14 mouse cellular contexts compared by ENCODE assay signal in genomic region chr17:80174699-80175385, GRCm38 (mm10). TPM values are rescaled to one million over a fixed set of nuclear protein-coding genes. Genes with fewer than 3 reads are reported as not detected.
DNase-seq lines count a peak whose midpoint lies in the region; ATAC-seq lines count a peak whose summit lies in the region.
"Had no signal": no experiment of that assay in that cellular context is flagged by ENCODE, and none has a peak within 500 bp of the region (broad histone marks: within the 10 kb centered on the region; RNA-seq: fewer than 3 reads in every experiment).

No protein-coding gene starts in this region.

- no peaks in the 10 kb centered on the region for H3K27me3 ChIP-seq in kidney, embryonic 16.5 days (ENCODE audit: insufficient read depth, low read length)
- H3K27me3 ChIP-seq: embryonic facial prominence, embryonic 15.5 days; limb, embryonic 15.5 days had no signal

- H3K9ac ChIP-seq in kidney, embryonic 16.5 days (replicated peaks; ENCODE audit: low read length): no peak overlapping the region
- H3K9ac ChIP-seq: embryonic facial prominence, embryonic 15.5 days; limb, embryonic 15.5 days had no signal

- no peak overlapping the region for H3K4me2 ChIP-seq in kidney, embryonic 16.5 days (replicated peaks; ENCODE audit: low read depth, low read length)
- H3K4me2 ChIP-seq: embryonic facial prominence, embryonic 15.5 days; limb, embryonic 15.5 days had no signal

- DNase-seq in kidney, adult 11 months: no peak
- DNase-seq in B cell, adult 2 months: peak; percentile 33 to 44
- peak; percentile 43 for DNase-seq in T-cell, adult 2 months (ENCODE audit: low spot score)
- no peak for DNase-seq in adrenal gland, postnatal 4 days (ENCODE audit: low spot score in 2 of 2)
- no peak for DNase-seq in adrenal gland, postnatal 25 days
- DNase-seq in left cerebral cortex, adult 18-20 months (ENCODE audit: low spot score in 2 of 2): no peak
- DNase-seq: gastrocnemius, postnatal 10 days had no signal

- H3K4me1 ChIP-seq in kidney, embryonic 16.5 days (ENCODE audit: insufficient read depth, low read length): peaks cover 5% of the 10 kb centered on the region
- H3K4me1 ChIP-seq: embryonic facial prominence, embryonic 15.5 days; limb, embryonic 15.5 days had no signal

- peak; percentile 63; the same call in 1 of the 2 replicates for ATAC-seq in kidney, embryonic 16.5 days (ENCODE audit: low FRiP score, low TSS enrichment)
- ATAC-seq in megakaryocyte progenitor cell, adult 5-6 weeks (replicated peaks; ENCODE audit: poor library complexity): peak; percentile 27
- ATAC-seq: intestine, postnatal 0 days had no signal

- no peak overlapping the region for H3K4me3 ChIP-seq in kidney, embryonic 16.5 days (ENCODE audit: low read length)
- H3K4me3 ChIP-seq: embryonic facial prominence, embryonic 15.5 days; limb, embryonic 15.5 days had no signal

- H3K9me3 ChIP-seq in kidney, embryonic 16.5 days (ENCODE audit: low read length): no peaks in the 10 kb centered on the region
- H3K9me3 ChIP-seq: embryonic facial prominence, embryonic 15.5 days; limb, embryonic 15.5 days had no signal

- H3K27ac ChIP-seq in kidney, embryonic 16.5 days (ENCODE audit: low read length): no peak overlapping the region
- H3K27ac ChIP-seq: embryonic facial prominence, embryonic 15.5 days; limb, embryonic 15.5 days had no signal

- no peaks in the 10 kb centered on the region for H3K36me3 ChIP-seq in kidney, embryonic 16.5 days (ENCODE audit: insufficient read depth, low read length)
- H3K36me3 ChIP-seq: embryonic facial prominence, embryonic 15.5 days; limb, embryonic 15.5 days had no signal

- 52% methylated on average over 19 of the region's 19 CpGs for WGBS in kidney, embryonic 16.5 days

RNA-seq across cellular contexts. Expression of gene Srsf7, which starts 32.3 kb away (rescaled TPM):
- polyA plus RNA-seq in kidney, embryonic 16.5 days (2015; fragmentation: Nextera tagmentation; extraction: Ambion mirVana): 618 and 645 TPM in 2 replicates
- total RNA-seq in megakaryocyte progenitor cell, adult 5-6 weeks (2015): 538 and 545 TPM in 2 replicates
- 490 and 575 TPM in 2 replicates for total RNA-seq in megakaryocyte progenitor cell, adult 5-6 weeks (2017)
- total RNA-seq in adrenal gland, postnatal 4 days (2021): 100 to 1,000 TPM; 172 to 192 TPM
- total RNA-seq in adrenal gland, postnatal 25 days (2021): 119 and 126 TPM in 2 replicates
- 100 to 1,000 TPM; 120 to 125 TPM for total RNA-seq in left cerebral cortex, adult 18-20 months (2021)

RNA-seq across cellular contexts. Expression of gene Ttc39d, which starts 32.4 kb away (rescaled TPM):
- not detected in 2 replicates for polyA plus RNA-seq in kidney, embryonic 16.5 days (2015; fragmentation: Nextera tagmentation; extraction: Ambion mirVana)
- total RNA-seq in megakaryocyte progenitor cell, adult 5-6 weeks (2015): not detected in 2 replicates
- not detected in 2 replicates for total RNA-seq in megakaryocyte progenitor cell, adult 5-6 weeks (2017)
- under 1 TPM; 0.11 to 0.25 TPM for total RNA-seq in adrenal gland, postnatal 4 days (2021)
- total RNA-seq in adrenal gland, postnatal 25 days (2021): 0.24 TPM in 1 of 2 replicates, not detected in the other
- total RNA-seq in left cerebral cortex, adult 18-20 months (2021): under 1 TPM in 1 of 2 experiments, not detected in 1; 0.14 TPM
- total RNA-seq: gastrocnemius, postnatal 10 days; MEL had no signal
- polyA plus RNA-seq: intestine, postnatal 0 days; neural tube, embryonic 11.5 days had no signal

RNA-seq across cellular contexts. Expression of gene Galm, which starts 47.6 kb away (rescaled TPM):
- polyA plus RNA-seq in kidney, embryonic 16.5 days (2015; fragmentation: Nextera tagmentation; extraction: Ambion mirVana): 23.5 and 26.2 TPM in 2 replicates
- total RNA-seq in megakaryocyte progenitor cell, adult 5-6 weeks (2015): 5.9 and 7.6 TPM in 2 replicates
- total RNA-seq in megakaryocyte progenitor cell, adult 5-6 weeks (2017): 4.5 and 6.7 TPM in 2 replicates
- total RNA-seq in adrenal gland, postnatal 4 days (2021): 10 to 100 TPM; 14.5 to 16.2 TPM
- 18.0 and 18.4 TPM in 2 replicates for total RNA-seq in adrenal gland, postnatal 25 days (2021)
- 1 to 10 TPM; 2.3 to 2.8 TPM for total RNA-seq in left cerebral cortex, adult 18-20 months (2021)
- total RNA-seq: MEL had no signal

RNA-seq across cellular contexts. Expression of gene Gemin6, which starts 49.4 kb away (rescaled TPM):
- polyA plus RNA-seq in kidney, embryonic 16.5 days (2015; fragmentation: Nextera tagmentation; extraction: Ambion mirVana): 40.9 and 45.1 TPM in 2 replicates
- 44.5 and 47.4 TPM in 2 replicates for total RNA-seq in megakaryocyte progenitor cell, adult 5-6 weeks (2015)
- 44.8 and 51.5 TPM in 2 replicates for total RNA-seq in megakaryocyte progenitor cell, adult 5-6 weeks (2017)
- total RNA-seq in adrenal gland, postnatal 4 days (2021): 10 to 100 TPM; 11.0 to 12.0 TPM
- 10.4 and 11.1 TPM in 2 replicates for total RNA-seq in adrenal gland, postnatal 25 days (2021)
- 1 to 10 TPM; 3.9 to 5.9 TPM for total RNA-seq in left cerebral cortex, adult 18-20 months (2021)

Comparison
In these comparisons a context has a peak if more than half of its experiments do, and no peak if none do; other contexts are left out.
1. DNase-seq: peak in B cell, adult 2 months (2 of 2) and T-cell, adult 2 months (single experiment); none in kidney, adult 11 months (single experiment), adrenal gland, postnatal 4 days (0 of 2), adrenal gland, postnatal 25 days (single experiment) and left cerebral cortex, adult 18-20 months (0 of 2).